Mouse (Mus musculus) thymus, postnatal 10 days (tissue): ENCODE measurements at regions not wholly inside any gene's neighbourhood (a gene's known extent, or its start where the extent isn't known, plus 50 kb on each side); places are given as distances from the start of the nearest gene placed in this dataset.
"Not testable (repeated sequence)": the region's sequence is repeated elsewhere in the genome, so short reads cannot be mapped to it uniquely, and the experiment has no call there.

Experiments
- DNase-seq, 2 experiments: peaks; one replicate each; pipeline ENCODE4 v3.0.0; 2021; ENCODE audit warnings: low spot score in 2 of 2

- not testable (repeated sequence) for DNase-seq
Measured at GRCm38 (mm10) chr1:30548761-30549160, 325.0 kb downstream of the Phf3 start.

DNA sequence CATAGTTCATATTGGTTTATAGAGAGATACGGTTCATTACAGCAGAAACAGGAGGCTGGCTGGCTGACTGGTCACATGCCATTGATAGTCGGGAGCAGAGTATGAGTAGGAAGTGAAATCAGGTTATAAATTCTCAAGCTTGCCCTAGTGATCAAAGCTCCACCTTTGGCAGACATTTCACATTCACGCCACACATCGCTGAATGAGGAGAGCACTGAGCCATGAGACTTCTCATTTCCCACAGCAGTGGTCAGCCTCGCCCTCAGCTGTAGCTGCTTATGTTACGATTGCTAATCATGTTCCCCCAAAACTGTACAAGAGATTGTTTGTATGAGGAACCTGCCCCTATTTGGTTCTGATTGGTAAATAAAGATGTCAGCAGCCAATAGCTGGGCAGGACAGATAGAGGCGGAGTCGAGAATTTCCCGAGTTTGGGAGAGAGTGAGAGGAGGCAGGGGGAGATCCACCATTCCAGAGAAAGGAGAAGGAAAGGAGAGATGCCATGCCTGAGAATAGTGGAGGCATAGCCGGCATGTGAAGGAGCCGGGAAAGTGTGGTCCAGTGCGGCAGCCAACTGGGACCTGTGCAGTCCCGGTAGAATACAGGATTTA lies 333.5 kb downstream of the Phf3 start:
- DNase-seq = no peak

- no peak for DNase-seq
Measured at GRCm38 (mm10) chr1:30536989-30537975, 336.4 kb downstream of the Phf3 start.

DNA sequence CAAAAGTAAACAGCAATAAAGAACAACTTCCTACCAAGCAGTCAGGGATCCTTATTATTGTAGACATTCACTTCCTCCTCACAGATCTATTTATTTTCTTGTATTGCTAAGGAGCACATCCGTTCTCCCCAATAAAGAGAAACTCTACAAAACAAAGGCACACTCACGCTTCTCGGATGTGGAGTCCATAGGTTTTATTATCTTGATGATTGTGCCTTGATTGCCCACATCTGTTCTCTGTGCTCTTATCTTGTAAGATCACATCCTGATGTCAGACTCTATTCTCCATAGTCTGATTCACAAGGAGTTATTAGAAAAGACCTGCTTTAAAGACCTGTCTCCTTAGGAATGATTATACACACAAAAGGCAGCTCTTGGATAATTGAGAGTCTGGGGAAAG lies 356.4 kb downstream of the Phf3 start:
- DNase-seq = no peak

GRCm38 (mm10) chr1:30515846-30516245 lies 357.9 kb downstream of the Phf3 start:
- DNase-seq = no peak

DNA sequence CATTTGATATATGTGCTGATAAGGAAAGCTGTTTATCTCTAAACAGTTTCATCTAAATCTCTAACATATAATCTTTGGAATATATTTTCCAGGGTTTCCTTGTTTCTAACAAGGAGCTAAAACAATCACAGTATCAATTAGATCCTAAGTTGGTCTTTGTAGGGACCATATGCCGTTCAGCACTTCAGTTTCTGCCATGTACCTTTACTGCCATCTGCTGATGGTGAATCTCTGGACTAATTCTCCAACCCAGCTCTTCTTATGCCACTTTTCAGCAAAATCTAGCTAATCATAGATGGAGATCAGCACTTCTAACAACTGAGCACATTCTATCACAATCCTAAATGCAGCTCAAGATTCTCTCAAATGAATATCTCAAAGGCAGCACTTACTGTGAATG lies 370.5 kb downstream of the Phf3 start:
- DNase-seq = no peak

- no peak for DNase-seq
Measured at GRCm38 (mm10) chr1:30460295-30460958, 413.3 kb downstream of the Phf3 start.

GRCm38 (mm10) chr1:30437964-30438363 lies 435.8 kb downstream of the Phf3 start:
- no peak for DNase-seq

DNA sequence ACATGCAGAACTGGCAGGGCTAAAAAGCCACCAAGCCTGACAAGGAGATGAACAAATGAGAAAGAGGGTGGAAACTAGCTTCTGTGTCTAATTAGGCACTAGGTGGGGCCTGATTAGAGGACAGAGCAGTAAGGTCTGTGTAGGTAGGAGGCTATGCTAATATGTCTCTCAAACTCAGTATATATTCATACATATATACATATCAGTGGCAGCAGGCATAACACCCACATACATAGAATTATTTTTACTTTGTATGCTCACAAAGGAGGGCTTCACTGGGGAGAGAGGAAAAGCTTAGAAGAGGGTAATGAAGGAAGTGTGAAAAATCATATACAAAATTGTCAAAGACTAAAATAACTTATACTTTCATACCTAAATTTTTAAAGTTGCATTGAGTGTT lies 457.1 kb downstream of the Phf3 start:
- DNase-seq = no peak

DNA sequence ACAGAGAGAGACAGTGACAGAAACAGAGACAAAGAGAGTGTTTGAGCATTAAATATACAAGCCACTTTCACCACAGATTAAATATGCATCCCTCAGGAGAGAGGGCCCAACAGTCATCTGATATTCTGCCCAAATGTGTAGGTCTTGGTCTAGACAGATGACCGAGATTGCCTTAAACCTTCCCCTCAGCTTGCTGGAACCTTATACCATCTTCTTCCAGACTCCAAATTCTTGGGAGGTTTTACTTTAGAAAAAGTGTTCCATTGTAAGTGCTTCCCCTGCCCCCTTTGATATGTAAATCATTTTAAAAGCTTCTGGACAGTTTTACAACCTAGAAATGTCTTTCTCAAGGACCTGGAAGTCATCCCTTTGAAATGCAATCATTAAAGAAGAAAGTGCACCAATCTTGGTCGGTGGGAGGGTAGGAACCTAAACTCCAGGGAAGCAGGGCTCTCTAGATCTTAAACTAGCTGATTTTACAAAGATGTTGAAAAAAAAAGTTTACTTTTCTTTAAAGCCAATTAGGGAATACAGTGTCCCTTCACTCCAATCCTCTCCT lies 458.8 kb downstream of the Phf3 start:
- DNase-seq = no peak
